Mouse (Mus musculus) kidney, adult 8-10 months (tissue): Measurements from ENCODE around the gene Bok.

Experiments used
- DNase-seq, 2 experiments: peaks; one replicate each; pipeline ENCODE4 v3.0.0; 2022

Bok gene

DNA sequence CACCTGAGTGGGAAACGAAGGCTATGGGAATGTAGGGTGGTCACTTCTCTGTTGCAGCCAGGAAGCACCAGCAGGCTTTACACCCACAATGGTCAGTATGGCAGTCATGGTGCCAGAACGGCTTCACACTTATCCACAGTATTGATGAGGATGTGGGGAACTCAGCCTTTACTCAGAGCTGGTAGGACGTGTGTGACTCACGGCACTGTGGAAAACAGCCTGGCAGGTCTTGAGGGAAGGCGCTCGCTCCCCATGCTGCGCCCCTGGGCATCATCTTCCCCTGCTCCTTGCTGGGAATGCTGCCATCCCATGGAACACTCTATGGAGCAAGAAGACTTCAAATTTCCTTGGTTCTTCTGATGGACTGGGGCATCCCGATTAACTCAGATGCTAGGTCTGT is 5.6 kb downstream of the Bok start:
- no peak for DNase-seq

DNA sequence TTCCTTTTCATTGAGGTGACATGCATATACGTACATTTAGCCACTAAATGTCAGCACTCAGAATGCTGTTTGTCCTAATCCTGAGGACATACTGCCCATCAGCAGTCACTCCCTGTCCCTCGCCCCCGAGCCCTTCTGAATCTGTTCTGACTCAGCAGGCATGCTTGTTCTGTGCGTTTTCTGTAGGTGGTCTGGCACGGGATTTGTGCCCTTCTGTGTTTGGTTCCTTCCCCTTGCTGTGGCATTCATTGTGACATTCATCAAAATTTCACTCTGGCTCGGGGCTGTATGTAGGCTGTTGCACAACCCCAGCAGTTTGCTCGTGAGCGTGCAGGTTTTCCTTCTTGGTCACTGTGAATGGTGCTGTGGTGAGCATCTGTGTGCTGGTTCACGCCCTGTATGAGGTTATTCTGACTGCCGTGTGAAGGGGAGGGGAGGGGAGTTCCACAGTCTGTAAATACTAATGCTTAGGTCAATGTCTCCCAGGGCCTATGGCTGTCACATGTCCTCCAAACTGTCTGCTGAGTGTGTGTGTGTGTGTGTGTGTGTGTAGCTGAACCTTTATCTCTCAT is 6.4 kb downstream of the Bok start:
- no peak for DNase-seq

DNA sequence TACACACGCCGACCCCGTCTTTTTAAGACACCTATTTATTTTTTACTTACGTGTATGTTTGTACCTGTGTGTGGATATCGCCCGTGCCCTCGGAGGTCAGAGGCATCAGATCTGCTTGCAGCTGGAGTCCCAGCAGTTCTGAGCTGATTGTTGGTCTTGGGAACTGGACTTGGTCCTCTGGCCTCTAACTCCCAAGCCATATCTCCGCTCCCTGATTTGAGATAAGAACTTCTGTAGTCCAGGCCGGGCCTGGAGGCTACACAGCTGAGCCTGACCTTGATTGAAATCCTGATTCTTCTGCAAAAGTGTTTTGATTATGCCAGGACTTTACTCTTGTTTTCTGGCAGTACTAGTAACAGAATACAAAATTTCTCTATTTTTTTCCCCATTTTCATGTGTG is 7.3 kb downstream of the Bok start:
- no peak for DNase-seq

DNA sequence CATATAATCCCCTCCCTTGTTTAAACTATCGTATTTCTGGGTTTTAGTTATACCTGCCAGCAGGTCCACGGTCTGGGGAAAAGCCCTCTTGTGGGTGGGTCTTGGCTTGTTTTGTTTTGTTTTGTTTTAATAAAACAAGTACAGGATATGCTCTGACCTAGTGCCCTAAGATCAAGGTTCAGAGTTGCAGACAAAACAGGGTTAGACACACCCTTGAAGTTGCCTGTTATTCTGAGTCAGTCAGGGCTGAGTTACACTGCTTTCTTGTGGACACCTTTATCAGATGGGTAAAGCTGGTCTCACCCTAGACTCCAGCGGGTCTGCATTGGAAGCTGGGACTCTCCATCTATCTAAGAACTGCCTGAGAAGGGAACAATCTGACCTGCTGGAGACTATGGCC is 8.0 kb downstream of the Bok start:
- peak in 1 of 2 experiments; percentile 37 for DNase-seq

DNA sequence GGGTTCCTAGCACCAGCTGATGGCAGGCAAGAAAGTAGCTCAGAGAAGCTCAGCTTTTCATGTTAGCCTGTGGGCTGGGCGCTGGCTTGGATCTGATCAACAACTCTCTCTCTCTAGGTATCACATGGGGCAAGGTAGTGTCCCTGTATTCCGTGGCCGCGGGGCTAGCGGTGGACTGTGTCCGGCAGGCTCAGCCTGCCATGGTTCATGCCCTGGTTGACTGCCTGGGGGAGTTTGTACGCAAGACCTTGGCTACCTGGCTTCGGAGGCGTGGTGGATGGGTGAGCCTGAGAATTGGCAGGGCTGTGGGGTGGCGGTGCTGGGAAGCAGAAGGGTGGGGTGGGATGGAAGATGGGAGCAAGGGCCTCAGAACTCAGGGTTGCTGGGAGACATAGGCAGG is 8.5 kb downstream of the Bok start:
- peak in 1 of 2 experiments; percentile 48 for DNase-seq

DNA sequence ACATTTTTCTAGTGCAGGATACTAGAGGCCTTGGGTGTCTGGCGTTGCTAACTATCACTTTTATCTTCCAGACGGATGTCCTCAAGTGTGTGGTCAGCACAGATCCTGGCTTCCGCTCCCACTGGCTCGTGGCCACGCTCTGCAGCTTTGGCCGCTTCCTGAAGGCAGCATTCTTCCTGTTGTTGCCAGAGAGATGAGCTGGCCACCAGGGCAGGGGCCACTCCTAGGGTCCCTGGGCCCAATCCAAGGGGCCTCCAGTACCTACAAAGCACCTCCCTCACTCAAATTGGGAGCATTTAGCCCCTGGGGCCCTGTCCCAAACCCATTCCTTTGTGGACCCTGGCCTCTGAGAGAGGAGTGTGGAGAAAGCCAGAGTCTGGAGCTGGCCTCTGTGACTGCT is 9.5 kb downstream of the Bok start:
- DNase-seq = peak; percentile 65 to 66

DNA sequence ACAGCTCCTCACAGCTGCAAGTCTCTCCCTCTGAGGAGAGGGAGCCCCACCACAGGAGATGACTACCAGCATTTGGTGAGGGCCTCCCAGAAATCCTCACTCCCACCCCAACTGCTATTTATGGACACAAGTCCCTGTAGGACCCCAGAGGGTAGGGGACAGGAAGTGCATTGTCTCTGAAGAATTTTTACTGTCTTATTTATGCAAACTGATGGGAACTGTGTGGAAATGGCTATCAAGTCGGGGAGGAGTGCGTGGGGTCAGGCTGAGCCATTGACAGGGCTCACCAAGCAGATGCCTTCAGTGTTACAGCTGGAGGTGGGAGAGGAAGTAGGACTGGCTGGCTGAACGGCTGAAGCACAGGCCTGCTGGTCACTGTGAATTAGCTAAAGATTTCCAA is 11.9 kb downstream of the Bok start:
- DNase-seq = no peak

DNA sequence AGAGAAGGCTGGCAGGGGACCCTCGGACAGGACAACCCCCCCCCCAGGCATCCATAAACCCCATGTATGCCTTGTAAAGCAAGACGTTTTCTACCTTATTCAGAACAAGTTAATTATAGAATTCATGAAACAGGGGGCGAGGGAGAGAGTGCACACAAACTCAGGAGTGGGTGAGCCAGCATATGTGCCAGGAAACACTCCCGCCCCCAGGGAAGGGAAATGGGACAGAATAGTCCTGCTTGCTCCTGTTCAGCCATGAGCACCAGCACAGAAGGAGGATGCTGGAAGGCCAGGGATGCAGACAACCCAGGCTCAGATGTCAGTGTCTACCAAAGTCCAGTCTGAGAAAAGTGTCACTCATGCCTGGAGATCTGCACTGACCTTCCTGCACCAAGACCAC is 13.7 kb downstream of the Bok start:
- no peak for DNase-seq

DNA sequence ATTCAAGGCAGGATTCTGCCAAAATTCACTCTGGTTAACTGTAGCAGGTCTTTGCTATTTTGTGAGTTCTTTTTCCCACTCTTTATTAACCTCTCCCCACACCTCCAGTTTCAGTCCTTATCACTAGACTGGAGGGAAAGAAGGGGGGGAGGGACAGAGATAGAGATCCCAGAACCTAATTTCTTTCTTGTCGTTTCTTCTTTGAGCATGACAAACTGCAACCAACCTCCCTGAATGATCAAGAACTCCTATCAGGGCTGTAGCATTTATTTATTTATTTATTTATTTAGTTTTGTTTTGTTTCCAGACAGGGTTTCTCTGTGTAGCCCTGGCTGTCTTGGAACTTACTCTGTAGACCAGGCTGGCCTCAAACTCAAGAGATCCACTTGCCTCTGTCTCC is 16.6 kb downstream of the Bok start:
- DNase-seq = no peak

DNA sequence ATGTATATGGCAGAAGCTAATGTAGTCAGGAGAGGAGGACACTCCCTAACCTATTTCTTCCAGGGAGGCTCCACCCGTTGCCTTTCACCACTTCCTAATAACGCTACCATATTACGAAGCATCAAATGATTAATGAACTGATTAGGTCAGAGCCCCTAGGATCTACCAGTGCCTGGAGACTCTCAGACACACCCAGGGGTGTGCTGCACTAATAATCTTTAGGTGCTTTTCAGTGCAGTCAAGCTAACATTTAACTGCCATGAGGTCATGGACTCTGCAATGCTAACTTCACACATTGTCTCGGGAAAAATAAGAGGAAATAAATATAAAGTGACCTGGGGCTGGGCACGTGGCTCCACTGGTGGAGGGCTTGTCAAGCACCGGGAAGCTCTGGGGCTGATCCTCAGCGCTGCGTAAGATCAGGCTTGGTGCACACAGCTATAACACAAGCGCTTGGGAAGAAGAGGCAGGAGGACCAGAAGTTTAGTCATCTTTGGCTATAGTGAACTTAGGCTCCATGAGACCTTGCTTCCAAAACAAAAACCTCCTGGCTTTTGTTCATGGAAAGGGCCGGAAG is 18.1 kb downstream of the Bok start:
- DNase-seq = no peak

DNA sequence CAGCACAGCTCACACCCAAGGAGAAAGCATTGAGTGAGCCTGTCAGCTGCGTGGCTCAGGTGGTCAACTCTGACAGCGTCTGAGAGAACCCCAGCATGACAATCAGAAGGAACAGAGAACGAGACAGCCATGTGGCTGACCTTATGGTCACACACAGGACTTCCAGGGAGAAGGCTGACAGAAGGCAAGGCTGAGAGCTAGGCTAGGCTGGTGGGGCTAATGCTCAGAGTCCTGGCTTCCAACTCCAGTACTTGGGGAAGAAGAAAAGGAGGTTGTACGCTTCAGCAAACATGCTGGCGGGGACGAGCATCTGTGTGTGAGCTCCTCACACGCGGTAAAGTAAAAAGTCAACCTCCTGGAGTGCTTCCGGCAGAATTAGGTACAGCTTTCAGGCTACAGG is 18.9 kb downstream of the Bok start:
- no peak for DNase-seq

DNA sequence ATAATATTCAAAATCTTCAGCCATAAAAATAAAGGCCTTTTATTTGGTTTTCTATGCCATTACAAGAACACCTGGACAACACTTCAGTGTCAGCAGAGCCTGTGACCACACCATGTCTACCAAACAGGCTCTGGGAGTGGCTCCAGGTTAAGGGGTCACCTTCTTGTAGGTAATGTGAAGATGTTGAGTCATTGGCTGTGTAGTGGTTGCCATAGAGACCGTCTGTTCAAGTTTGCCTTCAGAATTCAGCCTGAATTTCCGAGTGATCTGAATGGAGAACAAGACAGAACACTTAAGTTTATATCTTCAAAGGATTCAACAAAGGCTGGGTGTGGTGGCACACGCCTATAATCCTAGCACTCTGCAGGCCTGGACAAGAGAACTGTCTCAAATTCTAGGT is 19.9 kb downstream of the Bok start:
- no peak for DNase-seq

DNA sequence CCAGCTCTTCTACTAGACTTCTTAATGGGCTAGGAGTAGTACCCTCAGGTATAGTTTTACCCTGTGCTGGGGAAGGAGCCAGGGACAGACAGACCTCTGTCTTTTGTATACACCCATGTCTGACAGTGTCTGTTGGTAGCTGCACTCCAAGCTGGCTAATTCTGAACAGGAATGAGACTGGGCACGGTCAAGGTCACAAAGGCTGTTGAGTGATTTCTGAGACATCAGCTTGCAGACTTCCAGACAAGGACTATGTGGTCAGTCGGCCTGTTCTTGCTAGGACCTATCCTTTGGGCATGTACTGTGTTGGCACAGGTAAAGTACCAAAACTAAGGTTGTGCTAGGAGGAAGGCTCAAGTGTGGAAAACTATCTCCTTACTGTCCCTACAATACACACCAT is 30.7 kb downstream of the Bok start:
- DNase-seq = no peak

DNA sequence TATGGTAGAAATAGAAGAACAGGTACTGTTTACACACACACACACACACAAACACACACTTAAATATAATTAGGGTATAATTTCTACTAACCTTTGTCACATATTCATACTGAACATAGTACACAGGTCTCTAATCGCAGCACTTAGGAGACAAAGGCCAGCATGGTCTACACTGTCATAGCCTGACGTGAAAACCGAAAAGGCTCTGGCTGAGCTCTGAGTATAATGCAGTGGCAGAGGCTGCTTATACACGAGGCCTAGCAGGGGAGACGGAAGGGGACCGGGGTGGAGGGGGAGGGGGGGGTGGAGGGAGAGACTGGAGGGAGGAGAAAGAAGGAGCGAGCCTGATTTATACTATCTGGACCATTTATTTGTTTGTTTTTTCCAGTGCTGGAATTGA is 36.1 kb downstream of the Bok start:
- DNase-seq = no peak

DNA sequence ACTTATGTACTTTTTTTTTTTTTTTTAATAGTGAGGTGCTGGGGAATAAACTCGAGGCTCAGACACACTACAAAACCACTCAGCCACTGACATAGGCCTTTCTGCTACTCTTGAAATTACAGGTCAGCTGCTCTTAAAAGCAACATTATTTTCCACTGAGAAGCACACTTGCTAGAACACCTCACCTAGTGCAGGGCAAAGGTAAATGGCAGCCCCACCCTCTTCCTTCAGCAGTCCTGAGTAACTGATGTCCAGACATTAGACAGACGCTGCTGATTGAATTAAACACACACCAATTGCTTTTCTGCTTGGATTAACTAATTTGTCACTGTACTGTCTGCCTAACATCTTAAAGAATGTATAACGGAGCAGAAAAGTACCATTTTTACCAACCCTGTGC is 39.2 kb downstream of the Bok start:
- DNase-seq = no peak

DNA sequence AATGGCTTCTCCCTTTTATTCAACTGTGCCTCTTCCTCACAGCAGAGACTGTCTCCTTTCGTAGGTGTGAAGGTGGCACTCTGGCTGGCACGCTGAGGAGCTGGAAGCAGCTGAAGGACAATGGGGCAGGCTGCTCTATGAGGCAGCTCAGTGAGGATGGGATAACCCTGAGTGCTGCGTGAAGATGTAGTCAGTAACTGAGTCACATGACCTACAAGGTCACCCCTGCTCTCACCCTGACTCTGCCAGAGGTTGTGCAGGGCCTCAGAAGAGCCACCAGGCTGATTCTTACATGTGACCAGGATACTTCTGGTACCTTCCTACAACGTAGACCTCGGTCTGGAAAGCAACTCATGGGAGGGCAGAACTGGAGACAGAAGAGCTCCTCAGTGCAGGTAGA is 40.2 kb downstream of the Bok start:
- no peak for DNase-seq

DNA sequence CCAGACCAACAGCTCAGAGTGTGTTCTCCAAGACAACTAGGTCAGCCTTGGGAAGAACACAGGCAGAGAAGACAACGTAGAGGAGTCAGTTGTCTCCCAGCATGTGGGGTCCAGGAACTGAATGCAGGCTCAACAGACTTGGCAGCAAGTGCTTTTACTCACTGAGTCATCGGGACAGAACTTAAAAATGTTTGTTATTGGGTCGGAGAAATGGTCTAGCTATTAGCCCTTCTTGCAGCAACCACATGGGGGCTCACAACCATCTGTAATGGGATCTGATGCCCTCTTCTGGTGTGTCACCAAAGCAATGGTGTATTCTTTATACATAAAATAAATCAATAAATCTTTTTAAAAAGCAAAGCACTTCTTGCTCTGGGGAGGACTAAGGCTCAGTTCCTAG is 40.7 kb downstream of the Bok start:
- DNase-seq = no peak

DNA sequence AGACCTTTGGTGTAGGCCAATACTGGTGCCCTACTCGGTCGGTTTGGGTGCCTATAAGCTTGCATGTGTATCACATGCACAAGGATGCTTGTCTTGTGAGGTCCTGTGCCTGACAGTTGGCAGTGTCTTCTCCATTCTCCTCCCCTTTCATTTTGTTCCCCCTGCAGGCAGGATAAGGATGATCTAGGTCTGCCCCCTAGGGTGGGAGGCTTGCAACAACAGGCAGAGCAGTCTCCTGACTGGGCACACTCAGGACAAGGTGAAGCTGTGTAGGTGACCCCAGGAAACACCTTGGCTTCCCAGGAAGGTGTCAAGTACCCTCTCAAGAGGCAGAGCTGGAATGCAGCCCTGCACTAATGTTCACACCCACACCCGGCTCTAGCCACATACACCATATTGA is 41.5 kb downstream of the Bok start:
- DNase-seq = peak; percentile 43 to 61

DNA sequence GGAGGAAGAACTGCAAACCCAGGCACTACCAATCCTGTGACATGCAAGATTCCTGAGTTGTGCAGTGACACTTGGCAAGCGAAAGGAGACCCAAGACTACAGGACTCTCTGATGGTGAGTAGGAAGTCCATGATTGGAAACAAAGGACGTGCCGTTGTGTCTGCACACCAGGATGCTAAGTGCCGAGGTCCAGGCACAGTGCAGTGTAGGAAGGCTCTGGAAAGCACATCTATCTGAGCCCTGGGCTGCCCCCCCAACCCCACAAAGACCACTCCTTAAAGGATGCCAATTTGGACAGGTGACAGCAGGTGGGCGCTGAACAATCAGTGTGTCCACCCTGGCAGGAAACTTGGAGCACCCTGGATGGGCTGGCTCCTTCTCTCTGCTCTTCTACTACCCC is 45.6 kb downstream of the Bok start:
- peak in 1 of 2 experiments; percentile 21 for DNase-seq

DNA sequence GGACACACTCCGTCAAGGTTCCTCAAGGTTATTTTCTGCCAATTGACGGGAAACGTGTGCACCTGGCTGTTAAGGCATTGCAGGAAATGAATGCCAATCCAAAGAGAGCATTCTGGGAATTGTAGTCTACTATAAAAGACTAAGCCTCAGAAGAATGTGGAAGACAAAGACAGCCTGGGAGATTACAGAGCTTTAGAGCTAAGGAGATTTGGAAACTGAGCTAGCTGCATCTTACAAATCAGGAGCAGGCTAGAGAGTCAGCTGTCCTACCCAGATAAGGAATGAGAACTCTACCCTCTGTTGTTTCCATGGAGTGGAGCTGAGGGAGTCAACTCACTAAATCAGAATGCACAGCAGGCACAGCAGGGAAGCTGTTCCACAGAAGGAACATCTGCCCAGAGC is 46.4 kb downstream of the Bok start:
- peak; percentile 39 to 55 for DNase-seq

DNA sequence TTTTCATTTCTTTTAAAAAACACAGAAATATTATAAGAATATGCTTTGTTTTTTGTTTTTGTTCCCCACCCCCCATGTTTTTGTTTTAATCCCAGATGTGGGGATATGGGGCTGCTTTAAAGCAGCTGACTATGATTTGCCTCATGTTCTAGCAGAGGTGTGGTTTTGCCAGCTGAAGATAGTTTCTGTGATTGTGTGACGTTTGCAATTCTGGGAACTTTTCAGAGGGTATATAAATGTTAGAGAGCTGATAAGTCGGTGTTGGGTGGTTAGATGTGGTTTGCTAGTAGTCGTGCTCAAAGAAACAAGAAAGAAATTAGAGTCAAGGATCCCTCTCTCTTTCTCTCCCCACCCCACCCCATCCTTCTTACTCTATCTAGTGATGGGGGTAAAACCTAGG is 50.4 kb downstream of the Bok start:
- no peak for DNase-seq

DNA sequence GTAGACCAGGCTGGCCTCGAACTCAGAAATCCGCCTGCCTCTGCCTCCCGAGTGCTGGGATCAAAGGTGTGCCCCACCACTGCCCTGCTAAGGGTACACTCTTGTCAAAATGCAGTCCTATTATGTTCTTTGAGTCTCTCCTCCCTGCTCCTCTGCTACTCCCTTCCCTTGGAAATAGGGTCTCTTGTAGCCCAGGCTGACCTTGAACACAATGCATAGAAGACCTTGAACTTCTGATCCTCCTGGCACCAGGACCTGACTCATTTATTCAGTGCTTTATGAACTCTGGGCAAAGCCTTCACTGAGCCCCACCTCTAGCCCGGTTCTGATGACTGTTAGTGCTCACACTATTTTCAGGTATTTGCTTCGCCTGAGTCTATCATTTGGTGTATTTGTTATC is 52.3 kb downstream of the Bok start:
- DNase-seq = no peak

DNA sequence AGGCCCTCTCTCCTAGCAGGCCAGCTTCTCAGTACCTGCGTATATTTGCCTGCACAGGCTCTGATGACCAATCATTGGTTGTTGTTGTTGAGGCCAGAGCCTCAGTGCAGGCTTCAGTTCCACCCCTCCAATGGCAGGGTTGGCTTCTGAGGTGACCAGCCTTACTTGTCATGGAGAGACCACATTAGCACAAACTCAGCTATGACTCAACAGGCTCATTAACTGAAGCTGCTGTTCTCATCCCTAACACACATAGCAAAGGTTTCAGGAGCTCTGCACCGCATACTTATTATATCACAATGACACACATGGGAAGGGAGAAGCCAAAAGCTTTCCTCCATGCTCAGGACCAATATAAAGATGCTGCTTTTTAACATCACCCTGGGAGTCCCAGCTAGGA is 55.2 kb downstream of the Bok start:
- no peak for DNase-seq

DNA sequence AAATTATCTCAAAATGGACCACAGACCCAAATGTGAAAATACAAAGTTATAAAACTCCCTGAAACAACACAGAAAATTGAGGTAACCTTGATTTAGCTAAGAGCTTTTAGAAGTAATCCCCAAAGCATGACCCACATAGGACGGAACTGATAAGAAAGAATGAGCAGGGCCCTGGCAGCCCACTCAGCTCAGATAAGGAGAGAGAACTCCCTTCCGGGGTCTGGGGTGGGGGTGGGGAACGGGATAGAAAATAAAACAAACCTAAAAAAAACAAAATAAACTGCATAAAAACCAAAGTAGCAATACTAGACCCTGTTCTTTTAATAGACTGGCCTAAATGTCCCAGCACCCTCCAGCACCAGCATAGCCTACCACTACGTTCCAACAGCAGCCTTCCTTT is 56.5 kb downstream of the Bok start:
- DNase-seq = no peak

DNA sequence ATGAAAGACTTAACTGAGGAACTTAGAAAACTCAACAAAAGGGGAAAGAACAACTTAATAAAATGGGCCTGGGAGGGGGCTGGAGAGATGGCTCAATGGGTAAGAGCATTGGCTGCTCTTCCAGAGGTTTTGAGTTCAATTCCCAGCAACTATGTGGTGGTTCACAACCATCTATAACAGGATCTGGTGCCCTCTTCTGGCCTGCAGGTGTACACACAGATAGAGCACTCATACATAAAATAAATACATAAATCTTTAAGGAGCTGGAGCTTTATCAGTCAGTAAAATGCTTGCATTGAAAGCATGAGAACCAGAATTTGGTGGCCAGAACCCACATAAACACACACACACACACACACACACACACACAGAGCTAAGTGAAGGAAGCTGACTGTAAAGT is 57.5 kb downstream of the Bok start:
- no peak for DNase-seq
